Mouse (Mus musculus) left cerebral cortex, adult 9 months (tissue): ENCODE results near the gene Coro6.

Experiments
- DNase-seq, 2 experiments: peaks; one replicate each; pipeline ENCODE4 v3.0.0; 2022; ENCODE audit warnings: low spot score in 2 of 2

Coro6 gene

DNA sequence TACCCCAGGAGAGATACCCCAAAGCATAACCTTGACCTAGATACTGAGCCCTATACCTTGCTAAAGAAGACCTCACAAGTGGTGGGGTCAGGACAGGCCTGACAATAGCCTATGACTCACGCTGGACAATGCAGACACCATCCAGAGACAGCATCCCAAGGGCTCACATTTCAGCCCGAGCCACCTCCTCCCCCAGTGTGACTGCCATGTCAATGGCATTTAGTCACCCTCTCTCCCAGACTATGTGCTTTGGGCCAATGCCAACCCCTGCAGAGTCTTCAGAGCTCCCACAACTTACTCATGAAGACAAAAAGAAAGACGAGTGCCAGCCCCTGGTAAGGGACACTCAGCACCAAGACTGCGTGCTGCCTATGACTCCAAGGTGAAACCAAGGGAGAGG, 2.5 kb downstream of the Coro6 start:
- DNase-seq: no peak

DNA sequence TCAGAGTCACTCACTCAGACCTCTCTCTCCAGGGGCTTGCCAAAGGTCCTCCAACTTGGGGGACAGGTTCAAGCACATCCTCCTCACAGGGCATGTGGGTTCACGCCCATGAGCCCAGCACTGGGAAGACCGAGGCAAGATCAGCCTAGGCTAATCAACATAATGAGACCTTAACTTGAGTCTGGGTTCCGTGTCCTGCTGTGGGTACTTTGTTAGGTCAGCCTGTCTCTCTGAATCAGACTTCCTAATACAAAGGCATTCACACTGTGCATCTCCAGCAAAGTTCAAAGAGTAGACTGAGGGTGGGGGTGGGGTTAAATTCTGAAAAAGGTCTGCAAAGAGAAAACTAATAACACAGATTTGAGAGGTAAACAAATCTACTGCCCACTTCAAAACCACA, 2.9 kb downstream of the Coro6 start:
- DNase-seq: no peak

DNA sequence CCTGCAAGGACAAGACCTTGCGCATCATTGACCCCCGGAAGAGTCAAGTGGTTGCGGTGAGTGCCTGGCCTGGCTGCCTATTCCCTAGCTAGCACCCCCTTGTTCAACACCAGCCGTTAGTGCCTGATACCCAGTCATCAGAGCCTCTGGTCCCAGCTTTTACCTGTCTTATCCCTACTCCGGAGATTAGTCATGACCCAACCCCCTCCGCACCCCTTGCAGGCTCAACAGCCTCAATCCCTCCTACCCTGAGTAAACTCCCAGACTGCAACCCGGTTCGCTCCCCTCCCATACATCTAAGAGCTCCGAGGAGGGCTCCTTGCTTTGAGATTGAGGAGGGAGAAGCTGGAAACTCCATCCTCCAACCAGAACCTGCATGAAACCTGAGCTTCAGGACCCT, 4.3 kb downstream of the Coro6 start:
- no peak for DNase-seq

DNA sequence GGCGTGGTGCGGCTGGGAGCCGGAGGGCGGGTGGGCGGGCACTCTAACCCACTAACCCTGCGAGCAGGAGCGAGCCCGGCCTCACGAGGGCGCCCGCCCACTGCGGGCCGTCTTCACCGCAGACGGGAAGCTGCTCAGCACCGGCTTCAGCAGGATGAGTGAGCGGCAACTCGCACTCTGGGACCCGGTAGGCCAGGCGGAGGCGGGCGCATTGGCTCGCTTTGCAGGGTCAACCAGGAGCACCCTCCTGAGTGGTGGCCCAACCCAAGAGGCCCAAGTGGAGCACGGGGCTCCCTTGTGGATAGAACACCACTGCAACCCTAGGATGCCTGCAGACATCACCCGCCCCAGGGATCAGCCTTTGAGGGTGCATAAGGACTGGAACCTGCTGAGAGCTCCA, 4.9 kb downstream of the Coro6 start:
- peak in 1 of 2 experiments; percentile 69 for DNase-seq

DNA sequence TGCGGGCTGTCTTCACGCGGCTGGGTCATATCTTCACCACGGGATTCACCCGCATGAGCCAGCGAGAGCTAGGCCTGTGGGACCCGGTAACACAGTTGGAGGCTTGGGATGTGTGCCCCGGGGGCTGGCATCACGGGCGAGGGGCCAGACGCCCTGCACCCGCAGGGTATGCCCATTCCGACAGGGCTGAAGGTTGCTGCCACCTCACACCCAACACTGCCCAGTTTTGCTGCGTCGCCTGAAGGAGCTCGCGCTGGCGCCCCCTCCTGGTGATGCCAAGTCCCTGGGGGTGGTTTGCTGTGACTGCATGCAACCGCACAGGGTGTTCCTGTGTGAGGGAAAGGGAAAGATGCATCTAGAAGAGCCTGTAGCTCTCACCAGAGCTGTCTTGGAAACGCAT, 5.6 kb downstream of the Coro6 start:
- peak in 1 of 2 experiments; percentile 72 for DNase-seq

DNA sequence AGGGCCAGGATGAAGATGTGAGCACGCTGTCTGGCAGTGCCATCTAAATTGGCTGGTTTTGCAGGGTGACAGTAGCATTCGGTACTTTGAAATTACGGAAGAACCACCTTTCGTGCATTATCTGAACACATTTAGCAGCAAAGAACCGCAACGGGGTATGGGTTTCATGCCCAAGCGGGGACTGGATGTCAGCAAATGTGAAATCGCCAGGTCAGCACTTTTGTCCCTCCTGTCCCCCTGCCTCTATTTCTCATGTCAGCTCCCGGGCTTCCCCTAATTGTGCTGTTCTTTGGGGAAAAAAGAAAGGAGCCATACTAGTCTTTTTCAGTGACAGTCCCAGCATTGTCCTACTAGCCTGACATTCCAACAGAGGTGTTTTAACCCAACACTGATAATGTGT, 6.2 kb downstream of the Coro6 start:
- no peak for DNase-seq

DNA sequence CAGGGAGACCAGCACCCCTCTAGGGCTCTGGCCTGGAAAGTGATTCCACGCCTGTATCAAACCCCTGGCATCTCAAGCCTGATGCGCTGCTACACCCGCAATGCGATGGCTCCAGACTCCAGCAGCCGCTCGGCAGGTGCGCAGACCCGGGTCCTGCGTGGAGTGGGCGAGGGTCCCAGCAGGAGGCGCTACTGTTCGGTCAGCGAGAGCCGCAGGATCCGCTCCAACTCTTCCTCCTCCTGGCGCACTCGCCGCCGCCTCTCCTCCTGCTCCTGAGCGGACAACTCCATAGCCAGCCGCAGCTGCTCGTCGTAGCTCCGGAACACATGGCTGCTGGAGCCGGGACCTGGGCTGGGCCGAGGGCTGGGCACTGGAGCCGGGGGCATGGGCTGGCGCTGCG, 9.2 kb downstream of the Coro6 start:
- no peak for DNase-seq

DNA sequence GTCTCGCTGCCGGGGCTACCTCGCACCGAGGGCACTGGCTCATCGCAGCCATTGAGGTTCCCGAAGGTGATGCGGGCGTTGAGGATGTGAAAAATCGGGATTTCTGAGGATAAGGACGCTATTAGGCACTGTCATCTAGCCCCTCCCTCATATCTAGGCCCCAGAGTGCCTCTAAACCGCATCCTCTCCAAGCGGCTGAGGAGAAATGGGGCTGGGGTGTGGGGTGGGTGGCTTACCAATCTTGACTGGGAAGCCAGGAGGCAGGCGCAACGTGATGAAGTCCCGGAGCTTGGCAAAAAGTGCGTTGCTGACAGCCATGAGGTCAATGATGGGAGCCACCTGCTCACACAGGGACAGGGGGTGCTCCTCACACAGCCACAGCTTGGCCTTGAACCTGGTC, 10.6 kb downstream of the Coro6 start:
- DNase-seq: no peak

DNA sequence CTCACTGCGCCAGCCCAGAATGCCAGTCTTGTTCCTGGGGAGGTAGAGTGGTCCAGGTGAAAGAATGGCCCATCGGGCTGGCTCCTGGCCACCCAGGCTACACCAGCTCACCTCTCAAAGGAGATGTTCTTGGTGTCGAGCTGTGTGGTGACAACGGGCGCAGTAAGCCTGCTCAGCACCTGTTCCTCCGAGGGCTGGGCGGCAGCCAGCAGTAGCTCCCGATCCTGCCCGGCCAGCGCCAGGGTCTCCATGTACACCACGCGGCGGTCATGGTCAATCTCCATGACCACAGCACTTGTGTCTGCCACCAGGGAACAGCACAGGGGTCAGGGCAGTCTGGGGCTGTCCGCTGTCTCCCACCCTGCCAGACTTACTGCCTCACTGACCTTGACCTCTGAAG, 14.0 kb downstream of the Coro6 start:
- DNase-seq: no peak

DNA sequence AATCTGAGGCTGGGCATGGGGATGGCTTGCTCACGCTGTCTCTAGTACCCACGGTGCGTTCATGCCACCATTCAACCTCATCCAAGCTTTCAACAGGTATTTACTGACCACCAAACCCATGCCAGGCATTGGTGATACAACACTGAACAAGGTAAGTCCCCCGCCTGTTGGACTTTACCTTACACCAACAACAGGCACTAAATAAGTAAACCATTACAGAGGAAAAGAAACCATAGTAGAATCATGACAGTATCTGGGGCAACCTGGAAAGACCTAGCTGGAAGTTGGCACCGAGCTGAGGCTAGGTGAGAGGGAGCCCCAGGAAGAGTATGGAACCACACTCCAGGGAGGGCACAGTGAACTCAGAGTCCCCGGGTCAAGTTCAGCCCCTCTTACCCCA, 14.7 kb downstream of the Coro6 start:
- DNase-seq: no peak

DNA sequence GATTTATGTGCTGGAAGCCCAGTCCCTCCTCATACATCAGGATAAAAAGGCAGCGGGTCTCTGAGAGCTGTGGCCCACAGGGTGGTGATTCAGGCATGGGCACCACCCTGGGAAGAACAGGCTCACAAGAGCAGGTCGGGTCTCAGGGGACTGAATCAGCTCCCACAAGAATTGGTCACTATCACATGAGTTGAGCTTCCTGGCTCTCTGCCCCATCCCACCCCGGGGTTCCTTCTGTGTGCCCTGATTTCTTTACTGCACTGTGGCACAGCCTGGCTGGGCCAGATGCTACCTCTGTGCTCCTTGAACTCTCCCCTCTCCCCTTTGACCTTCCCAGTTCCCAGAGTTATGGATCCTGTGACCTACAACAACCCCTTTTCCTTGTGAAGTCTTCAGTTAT, 20.8 kb downstream of the Coro6 start:
- DNase-seq: no peak

DNA sequence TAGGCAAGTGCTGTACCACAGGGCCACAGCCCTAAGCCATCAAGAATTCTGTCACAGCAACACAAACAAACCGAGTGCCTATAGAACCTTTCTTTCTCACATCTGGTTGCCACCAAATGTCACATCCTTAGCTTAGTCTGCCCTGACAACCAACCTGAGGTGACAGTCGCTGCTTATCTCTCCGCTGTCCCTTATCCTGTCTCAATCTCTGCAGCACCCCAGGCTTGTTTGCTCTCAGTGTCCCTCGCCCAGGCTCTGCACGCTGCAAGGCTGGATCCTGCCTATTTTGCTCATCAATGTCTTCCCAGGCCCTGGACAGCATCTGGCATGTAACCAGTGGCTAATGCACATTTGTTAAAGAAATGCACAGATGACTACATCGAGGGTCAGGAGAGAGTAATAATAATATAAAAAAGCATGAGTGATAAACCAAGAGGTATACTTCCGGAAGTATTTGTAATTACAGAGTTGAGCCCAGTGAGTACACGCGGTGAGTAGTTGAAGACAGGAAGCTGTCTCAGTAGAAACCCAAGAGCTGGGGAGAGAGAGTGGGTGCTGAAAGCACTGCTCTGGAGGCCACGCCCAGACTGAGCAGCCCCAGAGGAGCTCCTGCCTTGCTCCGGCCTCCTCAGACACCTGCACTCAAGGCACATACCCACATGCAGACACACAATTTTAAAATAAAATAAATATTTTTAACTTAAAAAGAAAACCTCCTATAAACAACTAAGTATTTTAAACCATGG, 21.5 kb downstream of the Coro6 start:
- no peak for DNase-seq

DNA sequence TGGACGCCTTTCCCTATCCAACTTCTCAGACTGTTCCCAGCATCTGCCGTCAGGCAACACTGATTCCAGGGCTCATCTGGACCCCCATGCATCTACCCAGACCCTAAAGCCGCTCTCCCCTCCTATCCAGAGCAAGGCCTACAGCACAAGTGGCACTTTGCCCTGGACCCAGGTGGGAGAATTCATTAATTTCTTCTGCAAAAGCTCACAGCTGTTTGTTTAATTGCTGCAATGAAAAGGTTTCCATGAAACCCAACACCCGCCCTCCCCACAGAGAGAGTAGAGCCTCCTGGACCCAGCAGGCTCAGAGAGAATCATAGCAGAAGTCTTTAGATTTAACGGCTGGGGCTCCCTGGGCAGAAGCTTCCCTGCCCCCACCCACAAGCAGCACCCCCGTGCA, 23.0 kb downstream of the Coro6 start:
- DNase-seq: no peak

DNA sequence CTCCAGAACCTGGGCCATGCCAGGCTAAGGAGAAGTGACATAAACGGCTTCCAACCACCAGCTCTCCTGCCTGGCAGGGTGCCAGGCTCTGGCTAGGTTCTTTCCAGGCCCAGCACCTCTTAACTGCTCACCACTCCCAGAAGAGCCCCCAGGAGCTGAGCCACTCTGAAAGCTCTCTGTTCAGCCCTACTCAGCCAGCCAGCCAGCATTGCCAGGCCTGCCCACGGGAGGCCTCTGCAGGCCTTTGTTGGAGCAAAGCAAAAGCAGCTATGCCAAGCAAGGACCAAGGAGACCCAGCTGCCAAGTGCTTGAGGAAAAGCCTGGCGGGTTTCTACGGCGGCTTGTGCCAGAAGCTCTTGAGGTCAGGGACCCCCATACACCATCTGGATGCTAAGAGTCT, 24.6 kb downstream of the Coro6 start:
- DNase-seq: no peak

DNA sequence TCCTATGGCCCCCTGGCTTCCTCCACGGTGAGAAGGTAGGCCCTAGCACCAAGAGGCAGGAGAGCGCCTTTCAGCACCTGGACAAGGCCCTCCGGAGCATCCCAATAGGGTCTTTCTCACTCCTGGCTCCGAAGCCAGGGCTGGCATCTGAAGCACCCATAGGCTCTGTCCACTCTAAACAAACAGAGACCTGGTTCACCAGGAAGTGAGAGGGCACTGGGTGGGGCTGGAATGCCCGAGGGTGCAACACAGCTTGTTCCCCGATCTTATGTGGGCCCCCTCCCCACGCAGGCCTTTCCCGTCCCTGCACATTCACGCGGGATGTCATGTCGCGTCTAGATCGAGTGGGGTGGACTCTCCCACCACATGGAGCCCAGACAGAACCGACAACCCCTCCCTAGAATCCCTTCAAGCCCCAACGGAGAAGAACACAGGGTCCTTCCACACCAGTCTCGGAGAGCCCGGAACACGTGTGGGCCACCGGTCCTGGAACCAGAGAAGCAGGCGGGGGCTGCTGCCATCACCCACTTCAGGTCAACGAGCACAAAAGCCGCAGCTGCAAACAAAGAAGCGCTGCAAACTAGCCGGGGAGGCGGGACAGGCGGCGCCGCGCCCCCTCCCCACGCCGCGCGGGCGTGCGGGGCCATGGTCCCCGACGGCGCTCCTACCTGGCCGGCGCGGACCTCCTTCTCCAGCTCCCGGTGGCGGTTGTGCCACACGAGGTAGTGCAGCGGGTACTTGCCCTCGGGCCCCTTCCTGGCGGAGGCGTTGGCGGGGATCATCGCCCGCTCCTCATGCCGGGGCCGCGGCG, 26.8 kb downstream of the Coro6 start:
- DNase-seq: no peak

DNA sequence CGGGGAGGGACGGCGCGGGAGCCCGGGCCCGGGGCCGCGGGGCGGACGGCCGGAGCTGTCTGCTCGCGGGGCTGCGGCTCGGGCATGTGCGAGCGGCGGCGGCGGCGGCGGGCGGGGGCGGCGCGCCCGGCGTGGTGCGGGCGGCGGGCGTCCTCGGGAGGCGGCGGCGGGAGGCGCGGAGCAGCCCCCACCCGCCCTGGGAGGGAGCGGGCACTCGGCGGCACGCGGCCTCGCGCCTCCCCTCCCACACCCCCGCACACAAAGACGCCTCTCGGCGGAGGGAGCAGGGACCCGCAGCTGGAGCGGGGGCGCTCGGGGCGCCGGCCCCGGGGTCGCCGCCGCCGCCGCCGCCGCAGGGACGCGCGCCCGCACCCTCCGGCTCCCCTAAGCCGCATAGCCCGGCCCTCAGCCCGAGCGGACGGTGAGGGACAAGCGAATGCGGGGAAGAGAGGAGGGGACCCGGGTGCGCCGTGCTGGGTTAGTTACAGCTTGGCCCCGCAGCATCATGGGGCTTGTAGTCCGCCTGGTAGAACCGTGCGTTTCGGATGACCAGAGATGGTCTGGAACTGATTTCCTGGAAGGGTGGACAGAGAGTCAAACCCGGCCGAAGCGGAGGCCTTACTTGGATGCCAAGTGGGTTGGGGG, 27.5 kb downstream of the Coro6 start, which contains the start of gene Ankrd13b:
TSS of gene Ankrd13b (minus strand) at position 88 of the 645 bp plus-strand sequence.
- DNase-seq: peak in 1 of 2 experiments; percentile 84

DNA sequence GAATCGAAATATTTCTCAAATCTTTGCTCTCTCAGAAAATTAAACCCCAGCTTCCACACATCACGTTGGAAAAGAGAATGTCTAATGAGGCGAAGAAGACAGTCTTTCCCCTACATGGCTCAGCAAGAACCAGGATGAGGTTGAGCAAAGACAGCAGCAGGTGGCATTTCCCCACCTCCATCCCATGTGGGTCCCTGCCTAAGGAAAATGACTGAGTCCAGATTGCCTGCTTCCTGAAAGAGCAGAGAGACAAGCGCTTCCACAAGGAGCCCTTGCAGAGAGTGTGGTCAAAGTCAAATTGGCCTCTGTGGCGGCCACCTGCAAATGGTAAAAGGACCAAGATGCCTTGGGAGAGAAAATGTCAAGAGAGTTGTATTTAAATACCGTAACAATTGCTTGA, 28.2 kb downstream of the Coro6 start:
- DNase-seq: no peak

DNA sequence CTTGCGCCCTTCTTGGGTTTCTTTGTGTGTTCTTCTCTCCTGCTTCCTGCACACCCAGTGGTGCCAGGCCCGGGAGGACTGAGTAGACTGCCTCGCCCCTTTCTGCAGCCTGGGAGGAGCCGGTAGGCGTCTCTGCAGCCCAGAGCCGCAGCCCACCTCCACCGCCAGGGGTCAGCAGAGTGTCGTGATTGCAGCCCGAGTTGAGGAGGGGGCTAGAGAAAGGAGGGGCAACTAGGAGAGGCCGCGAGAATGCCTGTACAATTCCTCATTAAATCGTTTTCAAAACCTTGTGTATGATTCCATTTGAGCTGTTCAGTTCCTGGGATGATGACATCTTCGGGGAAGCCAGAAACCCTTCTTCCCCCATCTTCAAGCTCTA, 28.9 kb downstream of the Coro6 start:
- DNase-seq: peak in 1 of 2 experiments; percentile 86

DNA sequence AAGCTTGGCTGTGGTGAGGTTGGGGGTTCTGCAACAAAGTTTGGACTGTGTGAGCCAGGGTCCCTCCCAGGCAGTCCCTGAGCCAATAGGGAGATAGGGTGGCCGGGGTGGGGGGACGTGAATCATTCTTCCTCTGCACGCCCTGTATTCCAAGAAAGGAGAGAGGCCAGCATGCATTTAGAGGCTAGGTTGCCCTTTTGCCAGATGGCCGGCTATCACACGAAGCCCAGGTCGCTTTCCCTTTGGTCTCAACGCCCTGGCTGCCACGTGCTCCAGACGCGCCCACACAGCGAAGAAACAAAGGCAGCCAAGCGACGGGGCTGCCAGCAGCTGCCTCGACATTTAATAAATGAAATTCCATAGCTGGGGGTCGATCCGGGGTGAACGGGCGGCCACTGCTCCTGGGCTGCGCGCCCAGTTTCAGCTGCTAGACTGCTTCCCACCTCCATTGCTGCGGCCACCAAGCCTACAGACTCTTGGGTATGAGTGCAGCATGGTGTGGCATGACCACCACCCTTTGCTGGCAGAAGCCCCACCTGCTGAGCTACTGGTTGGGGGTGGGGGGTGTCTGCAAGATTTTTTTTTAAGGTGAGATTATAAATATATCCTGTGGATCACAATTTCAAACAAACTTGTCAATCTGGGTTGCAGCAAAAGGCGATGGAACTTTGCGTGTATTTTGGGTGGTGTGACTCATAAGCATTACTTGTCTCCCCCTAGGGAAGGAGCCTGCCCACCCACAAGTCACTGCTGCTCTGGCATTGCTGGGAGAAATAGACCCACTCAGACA, 29.5 kb downstream of the Coro6 start:
- DNase-seq: peak in 1 of 2 experiments; percentile 75

DNA sequence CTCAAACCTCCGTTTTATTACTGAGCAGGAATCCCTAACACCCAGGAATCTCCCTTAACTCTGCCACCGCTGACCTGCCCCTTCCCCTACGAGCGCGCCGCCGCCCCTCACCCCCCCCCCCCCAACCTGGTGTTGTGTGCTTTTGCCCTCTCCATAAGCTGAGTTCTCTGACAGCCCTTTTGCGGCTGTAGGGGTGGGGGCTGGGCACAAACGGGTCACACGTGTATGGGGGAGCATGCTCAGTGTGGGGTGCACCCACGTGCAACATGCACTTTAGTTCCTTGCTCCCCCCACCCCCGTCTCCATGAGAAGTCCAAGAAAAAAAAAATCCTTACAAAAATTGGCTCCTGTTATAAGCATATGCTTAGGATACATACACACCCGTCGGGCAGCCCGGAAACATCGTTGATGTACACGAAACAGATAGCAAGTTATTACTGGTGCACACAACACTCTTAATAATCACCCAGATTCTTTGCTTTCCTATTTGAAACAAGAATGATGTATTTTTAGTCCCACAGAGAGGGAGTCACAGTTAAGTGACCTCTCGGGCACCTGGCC, 30.2 kb downstream of the Coro6 start:
- peak in 1 of 2 experiments; percentile 64 for DNase-seq

DNA sequence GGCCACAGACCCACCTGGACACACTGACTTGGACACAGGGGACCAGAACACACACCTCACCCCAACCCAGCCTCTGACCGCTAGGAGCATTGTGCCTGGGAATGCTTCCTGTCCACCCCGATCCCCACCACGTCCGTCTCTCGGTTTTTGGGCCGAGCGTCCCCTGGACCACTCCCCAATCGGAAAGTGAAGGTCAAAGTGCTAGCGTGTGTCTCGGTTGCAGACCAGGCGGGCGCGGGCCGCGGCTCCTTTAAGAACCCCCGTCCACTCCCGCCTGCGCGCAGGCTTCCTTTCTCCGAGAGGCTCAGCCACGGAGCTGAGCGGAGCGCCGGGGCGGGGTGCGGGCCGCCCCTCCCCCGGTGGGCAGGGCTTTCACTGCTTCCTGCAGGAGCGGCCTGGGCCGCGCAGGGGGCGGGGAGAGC, 30.7 kb downstream of the Coro6 start:
- DNase-seq: peak in 1 of 2 experiments; percentile 92
